In the genomic region with DNA sequence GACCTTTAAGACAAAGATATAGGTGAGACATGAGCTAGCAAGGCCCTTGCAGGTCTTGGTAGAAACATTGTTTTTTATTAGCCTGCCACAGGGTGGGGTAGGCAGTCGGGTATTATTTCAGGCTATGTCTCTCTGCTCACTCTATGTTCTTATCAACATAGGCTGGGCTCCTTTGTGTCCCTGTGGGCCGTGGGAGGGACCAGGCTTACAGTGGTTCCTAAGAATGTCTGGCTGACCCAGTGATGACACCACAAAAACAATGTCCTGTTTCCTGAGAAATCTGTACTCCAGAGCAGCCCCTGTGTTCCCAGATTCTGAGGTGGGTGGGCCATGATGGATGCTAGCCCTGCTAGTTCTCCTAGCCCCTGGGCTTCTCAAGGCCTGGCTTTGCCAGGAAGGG, we compare ENCODE assay signal across 20 mouse cellular contexts. TPM values are rescaled to one million over a fixed set of nuclear protein-coding genes. Genes with fewer than 3 reads are reported as not detected.
A peak's percentile ranks its signal among the peaks of the same experiment; 100 is the strongest.
DNase-seq lines count a peak whose midpoint lies in the region; ATAC-seq and TF ChIP-seq lines count a peak whose summit lies in the region.
"Had no signal": no experiment of that assay in that cellular context is flagged by ENCODE, and none has a peak within 500 bp of the region (broad histone marks: within the 10 kb centered on the region; RNA-seq: fewer than 3 reads in every experiment).

No protein-coding gene starts in this region.

- peaks cover 3% of the 10 kb centered on the region for H3K27me3 ChIP-seq in heart, embryonic 11.5 days (ENCODE audit: control insufficient read depth, insufficient read depth, low read length)
- H3K27me3 ChIP-seq in heart, embryonic 14.5 days (ENCODE audit: control insufficient read depth, insufficient read depth, low read length), result no peaks in the 10 kb centered on the region
- 0 out of 2 replicates have a peak, but pooled peaks cover 2% of the 10 kb centered on the region for H3K27me3 ChIP-seq in heart, embryonic 16.5 days (ENCODE audit: control insufficient read depth, insufficient read depth, low read length)
- no peaks in the 10 kb centered on the region for H3K27me3 ChIP-seq in kidney, postnatal 0 days (ENCODE audit: insufficient read depth, low read length)
- H3K27me3 ChIP-seq: limb, embryonic 13.5 days; liver, embryonic 15.5 days; neural tube, embryonic 13.5 days had no signal

- 37% methylated on average over 2 of the region's 2 CpGs for WGBS in heart, embryonic 11.5 days (ENCODE audit: insufficient replicate concordance)
- WGBS in heart, embryonic 14.5 days, result 14% methylated on average over 2 of the region's 2 CpGs
- WGBS in heart, embryonic 16.5 days, result 6% methylated on average over 2 of the region's 2 CpGs
- WGBS in kidney, postnatal 0 days, result 35% methylated on average over 2 of the region's 2 CpGs

- H3K9ac ChIP-seq in heart, embryonic 11.5 days (ENCODE audit: low read depth, low read length), result no peak overlapping the region
- no peak overlapping the region for H3K9ac ChIP-seq in heart, embryonic 14.5 days (ENCODE audit: low read length)
- H3K9ac ChIP-seq in heart, embryonic 16.5 days (ENCODE audit: low read length), result no peak overlapping the region
- H3K9ac ChIP-seq in kidney, postnatal 0 days (ENCODE audit: low read depth, low read length), result no peak overlapping the region
- H3K9ac ChIP-seq: limb, embryonic 13.5 days; liver, embryonic 15.5 days; neural tube, embryonic 13.5 days had no signal

- no peaks in the 10 kb centered on the region for H3K4me1 ChIP-seq in heart, embryonic 11.5 days (ENCODE audit: control insufficient read depth, insufficient read depth, low read length)
- peaks cover 0 to 6% of the 10 kb centered on the region in 2 experiments; a peak in 2 of 4 replicates for H3K4me1 ChIP-seq in heart, embryonic 14.5 days (ENCODE audit: control insufficient read depth in 2 of 2, insufficient read depth in 2 of 2, low read length in 2 of 2)
- H3K4me1 ChIP-seq in heart, embryonic 16.5 days (ENCODE audit: control insufficient read depth, insufficient read depth, low read length), result peaks cover 7% of the 10 kb centered on the region; the same call in 1 of the 2 replicates
- no peaks in the 10 kb centered on the region for H3K4me1 ChIP-seq in kidney, postnatal 0 days (replicated peaks; ENCODE audit: insufficient read depth, low read length)
- H3K4me1 ChIP-seq: limb, embryonic 13.5 days; neural tube, embryonic 13.5 days had no signal

- ATAC-seq in heart, embryonic 11.5 days (replicated peaks; ENCODE audit: insufficient number of reproducible peaks, low FRiP score, low TSS enrichment), result no peak
- ATAC-seq in heart, embryonic 14.5 days (ENCODE audit: insufficient number of reproducible peaks, insufficient read depth, low FRiP score, low read depth), result 0 out of 2 replicates have a peak, but pooled peaks have one; percentile 37
- ATAC-seq in heart, embryonic 16.5 days (replicated peaks; ENCODE audit: extremely low read depth, insufficient read depth, low FRiP score), result peak; percentile 69
- ATAC-seq in kidney, postnatal 0 days (replicated peaks; ENCODE audit: low FRiP score, low read depth), result no peak
- no peak for ATAC-seq in frontal cortex, adult (ENCODE audit: low TSS enrichment)
- ATAC-seq: hindbrain, embryonic 16.5 days; intestine, postnatal 0 days had no signal

- no peak for TF ChIP-seq CTCF in kidney, postnatal 0 days (IDR thresholded peaks at IDR 0.05; ENCODE audit: low read depth)

- peak; percentile 56 to 75 for DNase-seq in heart, adult 9 months (ENCODE audit: low spot score in 2 of 2)
- DNase-seq in kidney, postnatal 0 days (ENCODE audit: low spot score), result peak; percentile 48
- no peak for DNase-seq in embryo, embryonic 10 days (ENCODE audit: low spot score)
- DNase-seq: adrenal gland, postnatal 36 days; cerebellum, adult 9-11 months; embryo, embryonic 11 days; right cerebral cortex, postnatal 14 days had no signal

- no peak overlapping the region for H3K4me3 ChIP-seq in heart, embryonic 11.5 days (ENCODE audit: low read depth, low read length)
- no peak overlapping the region for H3K4me3 ChIP-seq in heart, embryonic 14.5 days (ENCODE audit: control insufficient read depth in 1 of 2, insufficient read depth in 1 of 2, low read depth in 1 of 2, low read length in 2 of 2)
- H3K4me3 ChIP-seq in heart, embryonic 16.5 days (ENCODE audit: low read length), result no peak overlapping the region
- H3K4me3 ChIP-seq in kidney, postnatal 0 days (replicated peaks; ENCODE audit: low read depth, low read length), result no peak overlapping the region
- H3K4me3 ChIP-seq: limb, embryonic 13.5 days; liver, embryonic 15.5 days; neural tube, embryonic 13.5 days had no signal

- H3K36me3 ChIP-seq in heart, embryonic 11.5 days (ENCODE audit: control insufficient read depth, insufficient read depth, low read length), result no peaks in the 10 kb centered on the region
- H3K36me3 ChIP-seq in heart, embryonic 14.5 days (ENCODE audit: control insufficient read depth, insufficient read depth, low read length), result no peaks in the 10 kb centered on the region
- no peaks in the 10 kb centered on the region for H3K36me3 ChIP-seq in heart, embryonic 16.5 days (ENCODE audit: control insufficient read depth, insufficient read depth)
- H3K36me3 ChIP-seq in kidney, postnatal 0 days (ENCODE audit: insufficient read depth, low read length), result no peaks in the 10 kb centered on the region
- H3K36me3 ChIP-seq: limb, embryonic 13.5 days; liver, embryonic 15.5 days; neural tube, embryonic 13.5 days had no signal

- no peak overlapping the region for H3K4me2 ChIP-seq in heart, embryonic 11.5 days
- H3K4me2 ChIP-seq in heart, embryonic 14.5 days (ENCODE audit: low read length), result no peak overlapping the region
- no peak overlapping the region for H3K4me2 ChIP-seq in heart, embryonic 16.5 days (ENCODE audit: low read depth, low read length)
- H3K4me2 ChIP-seq in kidney, postnatal 0 days (ENCODE audit: low read length), result no peak overlapping the region
- H3K4me2 ChIP-seq: limb, embryonic 13.5 days; liver, embryonic 15.5 days; midbrain, embryonic 11.5 days; neural tube, embryonic 13.5 days had no signal

- no peak overlapping the region for H3K27ac ChIP-seq in heart, embryonic 11.5 days (ENCODE audit: low read depth, low read length)
- H3K27ac ChIP-seq in heart, embryonic 14.5 days (replicated peaks in 1 of 2; ENCODE audit: control insufficient read depth in 1 of 2, insufficient read depth in 1 of 2, low read depth in 2 of 2, low read length in 2 of 2), result no peak overlapping the region
- H3K27ac ChIP-seq in heart, embryonic 16.5 days (ENCODE audit: low read length), result no peak overlapping the region
- H3K27ac ChIP-seq in kidney, postnatal 0 days, result no peak overlapping the region
- H3K27ac ChIP-seq: limb, embryonic 13.5 days; liver, embryonic 15.5 days; macrophage; neural tube, embryonic 13.5 days; stomach, postnatal 0 days had no signal

- no peaks in the 10 kb centered on the region for H3K9me3 ChIP-seq in heart, embryonic 11.5 days (replicated peaks; ENCODE audit: control insufficient read depth, low read length)
- no peaks in the 10 kb centered on the region for H3K9me3 ChIP-seq in heart, embryonic 14.5 days (ENCODE audit: control insufficient read depth, low read length)
- H3K9me3 ChIP-seq in heart, embryonic 16.5 days (replicated peaks; ENCODE audit: control insufficient read depth, low read length), result no peaks in the 10 kb centered on the region
- H3K9me3 ChIP-seq in kidney, postnatal 0 days (replicated peaks; ENCODE audit: low read length), result no peaks in the 10 kb centered on the region
- H3K9me3 ChIP-seq: limb, embryonic 13.5 days; liver, embryonic 15.5 days; neural tube, embryonic 13.5 days had no signal

RNA-seq across cellular contexts. Expression of gene Mrgpre, which starts 6.9 kb away (rescaled TPM):
- polyA plus RNA-seq in heart, embryonic 11.5 days (2014; fragmentation: Nextera tagmentation; extraction: Ambion mirVana), result 2.3 and 3.4 TPM in 2 replicates
- polyA plus RNA-seq in heart, embryonic 14.5 days (2014; fragmentation: Nextera tagmentation; extraction: Ambion mirVana), result 1.5 and 2.3 TPM in 2 replicates
- 1.7 and 2.2 TPM in 2 replicates for polyA plus RNA-seq in heart, embryonic 16.5 days (2015; fragmentation: Nextera tagmentation; extraction: Ambion mirVana)
- polyA plus RNA-seq in kidney, postnatal 0 days (2015; fragmentation: Nextera tagmentation; extraction: Ambion mirVana), result 1.2 TPM in 2 replicates

RNA-seq across cellular contexts. Expression of gene Mrgprg, which starts 10.6 kb away (rescaled TPM):
- not detected in 2 replicates for polyA plus RNA-seq in heart, embryonic 11.5 days (2014; fragmentation: Nextera tagmentation; extraction: Ambion mirVana)
- polyA plus RNA-seq in heart, embryonic 14.5 days (2014; fragmentation: Nextera tagmentation; extraction: Ambion mirVana), result not detected in 2 replicates
- polyA plus RNA-seq in heart, embryonic 16.5 days (2015; fragmentation: Nextera tagmentation; extraction: Ambion mirVana), result not detected in 2 replicates
- polyA plus RNA-seq in kidney, postnatal 0 days (2015; fragmentation: Nextera tagmentation; extraction: Ambion mirVana), result not detected in 2 replicates
- polyA plus RNA-seq: forebrain, embryonic 11.5 days; hindbrain, embryonic 16.5 days; intestine, postnatal 0 days; limb, embryonic 13.5 days; liver, embryonic 15.5 days; macrophage; midbrain, embryonic 11.5 days; neural tube, embryonic 13.5 days; stomach, postnatal 0 days had no signal

RNA-seq across cellular contexts. Expression of gene Osbpl5, which starts 20.6 kb away (rescaled TPM):
- 26.6 and 30.8 TPM in 2 replicates for polyA plus RNA-seq in heart, embryonic 11.5 days (2014; fragmentation: Nextera tagmentation; extraction: Ambion mirVana)
- 34.9 and 36.9 TPM in 2 replicates for polyA plus RNA-seq in heart, embryonic 14.5 days (2014; fragmentation: Nextera tagmentation; extraction: Ambion mirVana)
- 35.8 and 39.5 TPM in 2 replicates for polyA plus RNA-seq in heart, embryonic 16.5 days (2015; fragmentation: Nextera tagmentation; extraction: Ambion mirVana)
- polyA plus RNA-seq in kidney, postnatal 0 days (2015; fragmentation: Nextera tagmentation; extraction: Ambion mirVana), result 29.0 and 30.4 TPM in 2 replicates

RNA-seq across cellular contexts. Expression of gene Nadsyn1, which starts 45.3 kb away (rescaled TPM):
- polyA plus RNA-seq in heart, embryonic 11.5 days (2014; fragmentation: Nextera tagmentation; extraction: Ambion mirVana), result 7.2 and 8.1 TPM in 2 replicates
- 7.2 and 9.2 TPM in 2 replicates for polyA plus RNA-seq in heart, embryonic 14.5 days (2014; fragmentation: Nextera tagmentation; extraction: Ambion mirVana)
- 9.0 and 9.1 TPM in 2 replicates for polyA plus RNA-seq in heart, embryonic 16.5 days (2015; fragmentation: Nextera tagmentation; extraction: Ambion mirVana)
- 9.4 and 11.1 TPM in 2 replicates for polyA plus RNA-seq in kidney, postnatal 0 days (2015; fragmentation: Nextera tagmentation; extraction: Ambion mirVana)

RNA-seq across cellular contexts. Expression of gene Dhcr7, which starts 45.6 kb away (rescaled TPM):
- polyA plus RNA-seq in heart, embryonic 11.5 days (2014; fragmentation: Nextera tagmentation; extraction: Ambion mirVana), result 31.9 and 37.4 TPM in 2 replicates
- polyA plus RNA-seq in heart, embryonic 14.5 days (2014; fragmentation: Nextera tagmentation; extraction: Ambion mirVana), result 20.2 and 24.7 TPM in 2 replicates
- polyA plus RNA-seq in heart, embryonic 16.5 days (2015; fragmentation: Nextera tagmentation; extraction: Ambion mirVana), result 19.1 and 23.8 TPM in 2 replicates
- polyA plus RNA-seq in kidney, postnatal 0 days (2015; fragmentation: Nextera tagmentation; extraction: Ambion mirVana), result 28.8 and 30.4 TPM in 2 replicates

Comparison
In these comparisons a context has a peak if more than half of its experiments do, and no peak if none do; other contexts are left out.
1. ATAC-seq: peak in heart, embryonic 14.5 days (single experiment) and heart, embryonic 16.5 days (single experiment); none in heart, embryonic 11.5 days (single experiment), kidney, postnatal 0 days (single experiment) and frontal cortex, adult (single experiment).